Mouse (Mus musculus) olfactory bulb, adult 2 months (tissue): Measurements from ENCODE around the gene Fndc3b.

Experiments
- CTCF ChIP-seq: fragments of 200-500 bp; IDR thresholded peaks from 2 replicates; pipeline ENCODE4 v1.5.1; 2012; ENCODE audit warnings: low read depth, mild to moderate bottlenecking, low read length, moderate library complexity; ENCODE audit not compliant: insufficient read depth
- POLR2A ChIP-seq: fragments of 200-500 bp; IDR thresholded peaks from 2 replicates; pipeline ENCODE4 v1.6.1; 2012; ENCODE audit warnings: mild to moderate bottlenecking, low read depth, low read length, moderate library complexity; ENCODE audit not compliant: insufficient read depth

GRCm38 (mm10) chr3:27603905-27604620 lies 107.0 kb downstream of the Fndc3b start:
- TF ChIP-seq POLR2A: no peak
- TF ChIP-seq CTCF: no peak
